Mouse (Mus musculus): ENCODE results near the gene Wfdc13.
A peak's percentile ranks its signal among the peaks of the same experiment; 100 is the strongest.

Gene Wfdc13

DNA sequence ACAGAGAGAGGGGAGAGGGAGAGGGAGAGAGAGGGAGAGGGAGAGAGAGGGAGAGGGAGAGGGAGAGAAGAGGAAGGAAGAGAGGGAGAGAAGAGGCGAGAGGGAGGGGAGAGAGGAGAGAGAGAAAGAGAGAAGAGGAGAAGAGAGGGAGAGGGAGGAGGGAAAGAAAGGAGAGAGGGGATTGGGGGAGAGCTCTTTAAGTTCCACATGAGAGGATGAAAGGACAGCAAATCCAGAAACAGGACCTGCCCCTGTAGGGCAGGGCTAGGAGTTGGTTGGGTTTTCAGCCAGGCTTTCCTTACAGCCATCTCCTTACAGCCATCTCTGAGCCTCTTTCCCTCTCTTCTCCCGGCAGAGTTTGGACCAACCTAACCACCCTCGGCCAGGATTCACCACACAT lies at the start of gene Wfdc13:
TSS of gene Wfdc13 (plus strand) at position 301 of the 400 bp plus-strand sequence.
- DNase-seq (ENCODE audit: low read depth) = no peak

DNA sequence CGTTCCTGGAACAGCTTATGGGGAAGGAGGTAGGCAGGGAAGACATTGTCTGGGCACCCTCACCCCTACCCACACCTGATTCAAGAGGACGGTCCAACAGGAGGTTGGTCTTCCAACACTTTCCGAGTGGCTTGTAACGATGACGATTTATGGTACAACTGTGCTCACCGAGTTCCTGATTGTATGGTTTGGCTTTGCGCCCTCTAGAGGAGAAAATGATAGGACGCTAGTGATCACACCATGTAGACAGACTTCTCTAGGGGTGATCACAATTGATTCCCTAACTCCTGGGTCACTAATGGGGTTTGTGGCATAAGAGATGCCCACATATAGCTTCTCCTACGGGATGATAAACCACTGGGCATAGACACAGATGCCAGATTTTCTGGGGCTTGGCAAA lies 49.6 kb upstream of the Wfdc13 start:
- DNase-seq (ENCODE audit: low read depth) = no peak

DNA sequence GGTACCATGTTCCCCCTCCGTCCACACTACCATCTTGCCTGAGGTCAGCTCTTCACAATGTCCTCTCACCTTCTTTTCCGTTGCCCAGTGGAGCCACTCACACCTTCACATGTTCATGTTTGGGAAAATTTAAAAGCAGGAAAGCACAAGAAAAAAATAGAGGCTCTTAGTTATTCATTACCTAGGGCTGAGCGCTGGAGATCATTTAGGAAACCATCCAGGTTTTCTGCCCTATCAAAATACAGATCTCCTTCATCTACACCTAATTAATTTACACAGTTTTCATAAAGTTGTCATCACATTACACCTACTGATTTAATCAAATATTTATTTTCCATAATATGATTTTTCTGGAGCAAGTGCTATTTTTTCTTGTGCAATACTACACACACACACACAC lies 46.2 kb upstream of the Wfdc13 start, which contains the start of gene Wfdc16:
TSS of gene Wfdc16 (minus strand) at position 101 of the 400 bp plus-strand sequence.
- DNase-seq (ENCODE audit: low read depth) = no peak

DNA sequence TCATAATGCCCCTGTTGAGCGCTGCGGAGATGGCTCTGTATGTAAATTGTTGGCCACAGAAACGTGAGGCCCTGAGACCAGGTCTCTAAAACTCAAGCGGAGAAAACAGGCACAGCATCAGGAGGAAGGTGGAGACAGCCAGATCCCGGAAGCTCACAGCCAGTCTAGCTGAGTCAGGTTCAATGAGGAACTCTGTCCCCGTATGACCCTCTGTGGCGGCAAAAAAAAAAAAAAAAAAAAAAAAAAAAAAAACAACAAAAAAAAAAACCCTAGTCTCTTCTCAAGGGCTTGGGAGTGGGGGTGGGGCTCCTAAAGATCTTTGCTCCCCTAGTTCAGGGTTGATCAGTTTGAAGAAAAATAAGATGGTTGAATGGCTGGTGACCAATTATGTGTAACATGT lies 43.8 kb upstream of the Wfdc13 start:
- no peak for DNase-seq (ENCODE audit: low read depth)

GRCm38 (mm10) chr2:164641881-164642673 lies 42.8 kb upstream of the Wfdc13 start:
- DNase-seq (ENCODE audit: low read depth) = no peak

DNA sequence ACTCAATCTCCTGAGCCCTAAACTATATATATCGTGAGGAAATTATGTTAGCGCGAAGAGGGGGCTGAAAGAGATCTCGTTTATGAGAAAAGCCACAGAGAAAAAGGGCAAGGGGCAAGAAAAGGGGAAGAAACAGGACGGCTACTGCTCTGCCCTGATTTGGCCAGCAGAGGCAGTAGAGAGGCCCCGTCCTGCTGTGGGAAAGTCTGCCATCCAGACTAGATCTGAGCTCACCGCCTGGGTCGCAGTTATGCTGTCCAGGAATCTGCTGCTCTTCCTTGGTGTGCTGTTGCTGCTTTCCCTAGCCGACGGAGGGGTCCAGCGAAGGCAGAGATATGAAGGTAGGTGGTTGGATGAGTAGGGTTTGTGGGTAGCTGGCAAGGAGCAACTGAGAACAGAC lies 29.0 kb upstream of the Wfdc13 start, which contains the start of gene Wfdc10:
TSS of gene Wfdc10 (plus strand) at position 189 of the 400 bp plus-strand sequence.
- DNase-seq (ENCODE audit: low read depth) = peak; percentile 31

GRCm38 (mm10) chr2:164656483-164656882 lies 28.4 kb upstream of the Wfdc13 start, which contains the start of gene Wfdc9:
Gene Wfdc9, minus strand, starts transcription at chr2:164656583.
- DNase-seq (ENCODE audit: low read depth) = no peak

- no peak for DNase-seq (ENCODE audit: low read depth)
Measured at GRCm38 (mm10) chr2:164664851-164665250, 20.1 kb upstream of the Wfdc13 start.

- DNase-seq (ENCODE audit: low read depth) = no peak
Measured at GRCm38 (mm10) chr2:164670261-164670660, 14.6 kb upstream of the Wfdc13 start.

GRCm38 (mm10) chr2:164670938-164671337 lies 14.0 kb upstream of the Wfdc13 start:
- no peak for DNase-seq (ENCODE audit: low read depth)

DNA sequence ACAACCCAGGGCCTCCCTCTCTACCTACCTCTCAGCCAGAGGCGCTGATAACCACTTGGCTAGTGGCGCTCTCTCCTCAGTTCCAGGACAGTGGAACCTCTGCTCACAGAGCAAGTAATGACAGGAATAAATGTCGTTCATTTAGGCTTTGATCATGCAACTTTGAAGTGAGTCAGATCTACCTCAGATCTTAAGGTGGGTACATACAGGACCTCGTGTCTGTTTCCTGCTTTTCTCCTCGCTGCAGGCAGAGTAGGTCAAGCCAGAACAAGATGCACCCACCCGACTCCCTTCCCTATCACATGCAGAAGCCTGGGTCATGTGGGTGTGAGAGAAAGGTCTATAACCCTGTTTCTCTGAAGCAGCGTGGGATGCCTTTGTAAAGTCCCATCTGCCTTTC lies 10.9 kb upstream of the Wfdc13 start, which contains the start of gene Wfdc11:
TSS of gene Wfdc11 (minus strand) at position 101 of the 400 bp plus-strand sequence.
- no peak for DNase-seq (ENCODE audit: low read depth)

DNA sequence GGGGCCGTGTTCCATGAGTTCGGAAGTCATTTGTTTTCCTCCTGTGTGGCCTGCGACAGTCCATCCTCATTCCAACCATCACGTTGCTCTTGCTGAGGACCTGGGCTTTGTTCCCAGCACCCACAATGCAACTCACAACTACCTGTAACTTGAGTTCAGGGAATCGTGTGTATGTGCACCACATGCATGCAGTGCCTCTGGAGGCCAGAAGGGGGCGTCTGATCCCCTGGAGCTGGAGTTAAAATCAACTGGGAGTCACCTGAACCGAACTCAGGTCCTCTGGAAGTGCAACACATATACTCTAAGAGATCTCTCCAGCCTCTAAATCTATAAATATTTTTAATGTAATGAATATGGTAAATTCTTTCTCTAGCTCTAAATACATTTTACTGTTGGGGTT lies 8.8 kb upstream of the Wfdc13 start:
- DNase-seq (ENCODE audit: low read depth) = no peak

GRCm38 (mm10) chr2:164676916-164677685 lies 7.8 kb upstream of the Wfdc13 start:
- DNase-seq (ENCODE audit: low read depth) = no peak

DNA sequence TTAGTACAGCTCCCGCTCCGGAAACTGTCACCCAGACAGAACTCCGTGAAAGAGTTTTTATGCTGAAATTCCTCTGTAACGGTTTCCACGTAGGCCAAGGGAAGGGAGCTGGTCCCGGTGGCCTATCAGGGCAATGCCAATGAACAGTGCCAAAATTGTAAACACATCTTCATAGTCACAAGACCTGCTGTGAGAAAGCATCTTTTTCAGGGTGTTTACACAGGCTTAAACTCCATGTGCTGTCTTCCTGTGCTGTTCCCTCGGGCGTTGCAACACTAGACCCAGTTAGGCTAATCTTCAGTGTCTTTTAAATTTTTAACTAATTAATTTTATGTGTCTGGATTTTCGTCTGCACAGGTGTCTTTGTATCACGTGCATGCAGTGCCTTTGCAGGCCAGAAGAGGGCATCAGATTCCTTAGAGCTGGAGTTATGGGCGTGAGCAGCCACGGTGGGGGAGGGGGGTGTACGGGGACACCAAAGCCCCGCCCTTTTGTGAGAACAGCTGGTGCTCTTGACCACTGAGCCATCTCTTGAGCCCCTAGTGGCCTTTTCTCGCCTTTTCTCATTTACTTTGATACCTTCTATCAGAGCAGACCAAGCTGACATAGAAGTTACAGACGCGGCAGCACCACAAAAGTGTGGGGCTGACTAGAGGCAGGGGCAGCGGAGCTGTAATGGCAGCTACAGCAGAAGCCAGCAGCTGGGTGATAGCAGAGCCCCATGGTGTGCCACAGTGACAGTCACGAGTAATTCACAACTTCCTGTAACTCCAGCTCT lies 5.9 kb upstream of the Wfdc13 start:
- DNase-seq (ENCODE audit: low read depth) = peak; percentile 67

- no peak for DNase-seq (ENCODE audit: low read depth)
Measured at GRCm38 (mm10) chr2:164679906-164680305, 5.0 kb upstream of the Wfdc13 start.

DNA sequence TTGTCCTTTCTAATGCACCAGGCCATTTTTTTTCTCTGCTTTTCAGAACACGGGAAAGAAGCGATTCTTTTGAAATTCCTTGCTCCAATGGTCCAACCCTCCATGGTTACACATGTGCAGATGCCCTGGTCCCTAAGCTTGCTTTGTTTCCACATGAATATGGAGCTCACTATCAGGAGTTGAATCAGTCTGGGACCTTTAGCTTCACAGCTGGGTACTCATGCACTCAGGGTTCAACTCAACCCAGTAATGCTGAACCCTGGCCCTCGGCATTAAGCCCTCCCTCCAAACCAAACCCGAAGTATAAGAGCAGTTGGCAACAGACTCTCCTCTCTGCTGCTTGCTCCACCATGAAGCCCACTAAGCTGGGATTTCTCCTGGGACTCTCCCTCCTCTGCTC lies 13.3 kb downstream of the Wfdc13 start, which contains the start of gene Spint4:
TSS of gene Spint4 (plus strand) at position 301 of the 400 bp plus-strand sequence.
- DNase-seq (ENCODE audit: low read depth) = no peak

GRCm38 (mm10) chr2:164700959-164701358 lies 16.1 kb downstream of the Wfdc13 start:
- DNase-seq (ENCODE audit: low read depth) = no peak

DNA sequence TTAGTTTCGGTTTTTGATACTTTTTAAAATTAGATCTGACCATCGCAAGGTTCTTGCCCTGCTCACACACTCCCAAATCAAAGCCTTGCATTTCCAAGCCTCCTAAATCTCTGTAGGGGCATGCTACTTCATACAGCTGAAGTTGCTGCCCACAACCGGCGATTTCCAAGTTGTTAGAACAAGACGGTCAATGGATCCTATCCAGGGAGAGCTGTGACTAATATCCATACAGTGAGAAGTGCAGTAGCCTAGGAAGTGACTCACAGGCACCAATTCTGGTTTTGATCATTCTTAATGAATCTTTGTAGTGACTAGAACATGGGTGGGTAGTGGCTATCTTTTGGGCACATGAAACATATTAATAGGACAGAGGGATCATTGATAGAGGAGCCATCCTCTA lies 16.9 kb downstream of the Wfdc13 start:
- peak; percentile 85 for DNase-seq (ENCODE audit: low read depth)

GRCm38 (mm10) chr2:164704235-164704634 lies 19.3 kb downstream of the Wfdc13 start:
- no peak for DNase-seq (ENCODE audit: low read depth)

DNA sequence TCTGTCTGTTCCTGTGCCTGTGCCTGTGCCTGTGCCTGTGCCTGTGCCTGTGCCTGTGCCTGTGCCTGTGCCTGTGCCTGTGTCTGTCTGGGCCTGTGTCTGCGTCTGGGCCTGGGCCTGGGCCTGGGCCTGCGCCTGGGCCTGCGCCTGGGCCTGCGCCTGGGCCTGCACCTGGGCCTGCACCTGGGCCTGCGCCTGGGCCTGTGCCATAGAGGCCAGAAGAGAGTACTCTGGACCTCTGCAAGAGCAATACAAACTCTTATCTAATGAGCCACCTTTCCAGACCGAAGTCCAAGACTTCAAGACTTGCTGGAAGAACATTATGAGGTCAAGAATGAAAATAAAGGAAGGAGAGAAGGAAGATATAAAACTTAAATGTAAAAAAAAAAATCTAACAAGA lies 20.4 kb downstream of the Wfdc13 start:
- no peak for DNase-seq (ENCODE audit: low read depth)

DNA sequence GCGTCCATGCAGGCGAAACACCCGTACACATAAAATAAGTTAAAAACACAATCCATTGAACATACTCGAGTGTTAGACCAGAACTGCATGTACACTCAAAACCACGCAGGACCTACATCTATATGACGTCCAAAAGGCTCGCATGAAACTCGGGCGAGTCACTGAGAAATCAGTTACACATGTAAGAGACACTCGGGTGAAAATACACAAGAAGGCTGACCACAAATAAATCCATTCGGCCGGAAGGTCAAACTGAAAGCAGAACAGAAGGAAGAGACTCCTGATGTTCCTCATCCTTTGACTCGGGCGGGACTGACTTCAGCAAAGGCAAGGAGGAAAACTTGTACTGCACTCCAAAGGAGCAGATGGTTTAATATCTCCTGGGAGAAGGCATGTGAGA lies 21.1 kb downstream of the Wfdc13 start:
- peak; percentile 57 for DNase-seq (ENCODE audit: low read depth)

GRCm38 (mm10) chr2:164715005-164715404 lies 30.1 kb downstream of the Wfdc13 start, which contains the start of gene Spint5:
Gene Spint5, plus strand, starts transcription at chr2:164715305.
- no peak for DNase-seq (ENCODE audit: low read depth)

Data from NIH3T3 (cell line).